Mouse (Mus musculus) adipocyte (in vitro differentiated cells): ENCODE measurements around the gene Ttc30a2.
"Not testable (repeated sequence)": the region's sequence is repeated elsewhere in the genome, so short reads cannot be mapped to it uniquely, and the experiment has no call there.

Source experiments
- DNase-seq: peaks from one replicate; pipeline ENCODE4 v3.0.0-alpha.2; 2016; ENCODE audit warnings: low spot score

The Ttc30a2 gene

DNA sequence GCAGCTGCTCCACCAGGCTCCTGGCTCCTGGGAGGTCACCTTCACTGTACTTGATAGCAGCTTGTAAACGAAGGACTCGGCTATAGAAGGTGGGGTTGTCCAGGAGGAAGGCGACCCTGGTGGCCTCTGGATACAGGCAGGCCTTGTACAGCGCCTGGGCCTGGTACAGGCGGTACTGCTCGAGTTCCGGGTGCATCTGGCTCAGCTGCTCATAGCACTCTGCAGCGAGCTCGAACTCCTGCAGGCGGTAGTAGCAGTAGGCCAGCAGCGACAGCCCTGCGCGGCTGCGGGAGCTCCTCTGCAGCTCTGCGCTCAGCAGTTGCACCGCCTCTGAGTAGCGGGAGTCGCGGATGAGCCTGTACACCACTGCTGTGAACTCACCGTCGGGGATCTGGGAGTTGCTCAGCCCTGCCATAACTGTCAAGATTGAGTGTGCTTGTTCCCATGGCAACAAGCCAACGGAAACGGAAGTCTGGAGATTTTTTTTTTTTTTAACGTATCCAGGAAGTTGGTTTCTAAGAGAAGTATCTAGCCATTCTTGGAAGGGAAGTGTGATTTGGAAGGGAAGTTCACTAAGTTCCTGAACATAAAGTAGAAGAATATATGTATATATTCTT, at the start of gene Ttc30a2:
TSS of gene Ttc30a2 (minus strand) at position 419 of the 617 bp plus-strand sequence.
- not testable (repeated sequence) for DNase-seq

DNA sequence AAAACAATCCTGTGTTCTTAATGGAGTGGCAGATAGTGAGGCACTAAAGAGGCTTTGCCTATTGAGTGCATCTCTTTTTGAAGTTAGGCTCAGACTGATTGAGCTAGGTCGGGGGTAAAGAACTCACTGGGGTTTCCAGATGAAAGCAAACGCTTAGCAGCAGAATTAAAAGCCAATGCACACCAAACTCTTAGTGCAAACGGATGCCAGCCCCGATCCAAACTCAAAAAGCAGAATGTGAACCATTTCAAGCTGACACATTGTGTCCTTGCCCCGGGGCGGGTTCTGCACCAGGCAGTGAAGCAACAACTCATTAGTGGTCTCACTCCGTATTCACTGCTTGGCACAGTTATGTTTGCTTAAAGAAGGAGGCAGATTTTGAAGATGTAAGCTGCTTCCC, 38.9 kb upstream of the Ttc30a2 start:
- no peak for DNase-seq

DNA sequence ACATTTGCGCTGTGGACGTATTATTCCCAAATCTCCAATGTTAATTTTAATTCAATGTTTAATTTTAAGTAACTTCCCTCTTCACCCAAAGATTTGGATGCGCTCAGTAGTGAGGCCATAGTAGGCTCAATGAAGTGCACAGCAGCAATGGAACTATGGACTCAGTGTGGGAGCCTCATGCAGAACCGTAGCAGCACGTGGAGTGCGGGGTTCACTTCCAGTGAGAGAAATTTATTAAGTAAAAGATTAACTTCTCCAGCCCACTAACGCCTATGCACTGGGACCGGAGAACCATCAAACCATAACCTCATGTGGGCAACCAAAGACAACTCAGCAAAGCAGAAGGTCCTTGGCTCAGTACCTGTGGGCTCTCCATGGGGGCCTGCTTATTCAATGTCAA, 38.2 kb upstream of the Ttc30a2 start:
- no peak for DNase-seq

DNA sequence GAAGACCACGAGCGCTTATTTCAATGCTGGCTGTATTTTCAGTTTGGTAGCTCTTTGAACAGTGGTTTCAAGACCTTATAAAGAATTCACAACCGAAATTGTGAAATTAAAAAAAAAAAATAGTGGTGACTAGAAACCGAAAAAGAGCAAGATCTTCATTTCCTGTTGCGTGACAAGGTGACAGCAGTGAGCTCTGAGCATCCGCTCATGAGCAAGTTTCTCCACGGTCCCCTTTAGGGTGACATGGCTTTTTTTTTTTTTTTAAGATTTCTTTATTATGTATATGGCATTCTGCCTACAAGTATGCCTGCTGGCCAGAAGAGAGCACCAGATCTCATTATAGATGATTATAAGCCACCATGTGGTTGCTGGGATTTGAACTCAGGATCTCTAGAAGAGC, 37.5 kb upstream of the Ttc30a2 start:
- DNase-seq, result no peak

DNA sequence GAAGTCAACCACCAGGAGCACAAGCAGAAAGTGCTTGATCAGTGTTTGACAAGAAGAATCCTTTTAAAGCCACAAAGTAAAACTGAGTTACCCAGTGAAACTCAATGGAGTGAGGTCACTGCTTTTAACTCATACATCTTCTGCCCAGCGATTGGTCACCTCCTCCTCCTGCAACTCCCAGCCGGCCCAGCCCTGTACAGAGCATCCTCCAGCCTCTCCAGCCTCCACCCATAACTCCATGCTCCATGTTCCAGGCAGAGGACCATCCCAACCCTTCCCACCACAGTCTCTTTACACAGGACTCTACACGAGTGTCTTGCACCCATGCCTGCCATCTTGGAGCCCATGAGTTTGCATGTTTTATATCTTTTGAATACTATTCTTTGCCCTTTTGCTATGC, 36.7 kb upstream of the Ttc30a2 start:
- DNase-seq, result no peak

DNA sequence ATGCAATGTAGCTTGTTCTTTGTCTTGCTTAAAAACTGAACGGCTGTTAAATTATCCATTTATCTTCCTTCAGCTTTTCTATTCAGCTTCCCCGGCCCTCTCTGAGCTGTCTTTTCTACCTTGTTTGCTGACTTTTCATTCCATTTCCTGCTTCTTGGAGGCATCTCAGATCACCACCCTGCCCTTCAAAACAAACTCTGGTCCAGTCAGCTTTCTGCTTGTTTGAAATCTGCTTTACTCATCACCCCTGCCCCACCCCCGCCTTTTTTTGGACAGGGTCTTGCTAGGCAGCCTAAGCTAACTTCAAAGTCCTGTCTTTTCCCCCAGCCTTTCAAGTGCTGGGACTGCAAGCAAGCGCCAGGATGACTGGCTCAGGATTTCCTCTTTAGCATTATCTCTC, 28.2 kb upstream of the Ttc30a2 start:
- no peak for DNase-seq

DNA sequence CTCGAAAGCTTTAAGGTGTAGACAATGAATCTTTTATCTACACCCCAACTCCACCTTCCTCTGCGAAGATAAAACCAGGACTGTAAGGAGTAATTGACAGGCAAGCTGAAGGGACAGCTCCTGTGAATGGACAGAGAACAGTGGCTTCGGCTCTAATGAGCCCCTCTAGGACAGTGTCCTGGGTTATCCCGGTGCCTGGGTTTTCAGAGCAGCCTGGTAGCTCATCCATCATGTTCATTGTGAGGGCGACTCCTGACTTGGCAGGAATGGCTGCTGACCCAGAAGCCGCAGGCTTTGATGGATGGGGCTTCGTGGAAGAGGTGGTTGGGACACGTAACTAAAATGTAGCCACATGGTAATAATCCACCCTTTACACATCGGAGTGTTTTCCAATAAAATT, 24.9 kb upstream of the Ttc30a2 start:
- no peak for DNase-seq

DNA sequence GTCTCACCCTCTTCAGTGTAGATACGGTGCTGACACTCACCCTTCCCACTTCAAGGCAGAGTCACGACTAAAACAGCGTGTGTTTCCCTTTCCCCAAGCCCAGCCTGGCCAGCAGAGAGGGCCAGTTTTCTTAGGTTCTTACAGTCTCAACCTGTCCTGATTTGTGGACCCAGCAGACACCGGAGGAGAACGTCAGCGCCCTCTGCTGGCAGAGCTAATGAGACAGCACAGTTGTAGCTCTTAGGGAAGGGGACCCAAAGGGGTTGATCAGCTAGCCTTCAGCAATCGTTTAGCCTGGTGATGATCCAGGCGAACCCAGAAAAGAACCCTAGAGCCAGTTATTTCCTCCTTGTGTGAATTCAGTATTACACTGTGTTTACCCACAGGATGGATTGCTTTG, 23.4 kb upstream of the Ttc30a2 start:
- peak; percentile 44 for DNase-seq

DNA sequence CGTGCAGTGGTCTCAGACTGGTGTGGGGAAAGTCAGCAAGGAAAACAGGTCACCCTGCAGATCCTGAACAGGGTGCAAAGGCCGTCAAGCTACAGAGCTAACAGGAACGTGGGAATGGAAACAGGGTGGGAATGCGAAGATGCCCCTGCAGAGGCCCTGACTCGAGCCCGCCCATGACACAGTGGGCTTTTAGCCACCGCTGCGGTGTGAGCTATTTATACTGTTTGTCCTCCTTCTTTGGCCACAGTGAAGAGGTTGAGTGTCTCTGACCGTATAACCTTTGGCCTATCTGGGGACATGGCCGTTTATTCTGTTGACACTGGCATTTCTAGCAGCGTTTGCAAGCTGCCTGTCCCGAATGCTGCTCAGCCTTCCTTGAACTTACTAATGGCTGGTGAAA, 21.7 kb upstream of the Ttc30a2 start:
- no peak for DNase-seq

DNA sequence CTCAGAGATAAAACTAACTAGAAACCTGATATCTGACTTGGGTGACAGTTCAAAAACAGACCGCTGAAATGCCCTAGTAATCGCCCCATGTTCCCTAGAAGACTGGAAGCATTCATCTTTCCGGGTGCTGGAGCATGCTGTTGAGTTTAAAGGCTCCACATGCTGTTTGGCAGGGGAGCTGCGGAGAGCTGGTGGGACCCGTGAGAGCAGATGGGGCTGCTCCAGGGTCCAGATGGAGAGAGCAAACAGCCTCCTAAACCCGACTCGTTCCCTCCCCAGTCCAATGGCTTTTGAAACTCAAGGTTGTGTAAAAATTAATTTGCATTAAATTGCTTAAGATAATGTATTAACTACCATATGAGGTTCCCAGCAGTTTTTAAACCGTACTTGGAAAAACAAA, 20.7 kb upstream of the Ttc30a2 start:
- no peak for DNase-seq

DNA sequence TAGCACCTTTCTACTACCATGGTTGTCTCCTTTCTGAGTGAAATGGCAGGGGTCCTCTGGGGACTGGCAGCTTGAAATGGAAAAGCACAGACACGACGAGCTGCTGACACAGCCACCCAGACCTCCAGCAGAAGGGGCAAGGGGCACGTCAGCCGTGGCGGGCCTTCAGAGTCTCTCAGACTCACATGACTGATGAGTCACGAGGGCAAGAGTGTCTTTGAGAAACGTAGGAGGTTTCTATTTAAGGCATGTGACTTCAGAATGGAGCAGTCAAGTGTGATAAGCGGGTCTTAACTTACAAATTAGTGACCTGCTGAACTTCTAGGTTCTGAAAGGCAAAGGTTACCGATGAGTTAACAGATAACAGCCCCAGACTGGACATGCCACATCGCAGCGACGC, 19.8 kb upstream of the Ttc30a2 start:
- no peak for DNase-seq

DNA sequence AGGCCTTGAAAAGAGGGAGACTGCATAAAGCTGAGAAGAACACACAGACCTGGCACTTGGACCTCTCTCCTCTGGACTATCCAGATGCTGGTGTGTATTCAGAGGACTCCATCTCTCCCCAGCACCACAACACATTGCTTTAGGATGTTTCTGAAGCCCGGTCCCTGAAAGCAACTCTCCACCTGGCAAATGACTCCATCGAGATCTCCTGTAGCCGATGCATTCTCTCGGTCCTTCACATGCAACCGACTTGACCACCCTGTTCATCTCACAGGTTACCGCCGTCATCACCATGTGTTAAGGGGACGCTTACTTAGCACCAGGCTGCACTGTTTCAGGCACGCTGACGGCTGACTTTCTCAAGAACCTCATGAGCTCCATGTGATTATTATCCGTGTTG, 16.9 kb upstream of the Ttc30a2 start:
- no peak for DNase-seq

DNA sequence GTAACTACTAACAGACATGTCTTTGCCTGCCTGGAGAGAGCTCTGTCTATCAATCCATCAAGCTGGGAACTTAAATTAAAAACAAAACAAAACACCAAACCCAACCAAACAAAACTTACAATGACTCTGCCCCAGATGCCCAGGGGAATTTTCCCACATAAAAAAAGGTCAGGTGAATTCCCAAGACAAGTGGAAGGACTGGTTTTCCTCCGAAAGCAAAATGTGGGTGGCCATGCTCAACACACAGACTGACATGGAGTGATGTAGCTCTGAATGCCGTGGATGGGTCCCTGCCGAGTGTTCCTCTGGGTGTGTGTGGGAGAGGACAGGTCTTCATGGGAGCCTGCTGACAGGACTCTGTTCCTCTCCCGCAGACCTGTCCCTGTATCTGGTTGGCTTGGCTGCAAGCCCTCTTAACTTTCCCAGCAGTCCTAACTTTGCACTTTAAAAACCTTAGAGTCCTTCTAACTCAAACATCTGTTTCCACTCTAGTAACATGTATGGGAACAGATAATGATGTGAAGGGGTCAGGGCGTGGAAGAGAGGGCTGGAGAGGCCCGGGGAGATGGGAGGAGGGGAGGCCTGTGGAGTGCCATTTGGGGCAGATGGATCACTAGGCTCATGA, 13.7 kb upstream of the Ttc30a2 start:
- DNase-seq, result no peak

DNA sequence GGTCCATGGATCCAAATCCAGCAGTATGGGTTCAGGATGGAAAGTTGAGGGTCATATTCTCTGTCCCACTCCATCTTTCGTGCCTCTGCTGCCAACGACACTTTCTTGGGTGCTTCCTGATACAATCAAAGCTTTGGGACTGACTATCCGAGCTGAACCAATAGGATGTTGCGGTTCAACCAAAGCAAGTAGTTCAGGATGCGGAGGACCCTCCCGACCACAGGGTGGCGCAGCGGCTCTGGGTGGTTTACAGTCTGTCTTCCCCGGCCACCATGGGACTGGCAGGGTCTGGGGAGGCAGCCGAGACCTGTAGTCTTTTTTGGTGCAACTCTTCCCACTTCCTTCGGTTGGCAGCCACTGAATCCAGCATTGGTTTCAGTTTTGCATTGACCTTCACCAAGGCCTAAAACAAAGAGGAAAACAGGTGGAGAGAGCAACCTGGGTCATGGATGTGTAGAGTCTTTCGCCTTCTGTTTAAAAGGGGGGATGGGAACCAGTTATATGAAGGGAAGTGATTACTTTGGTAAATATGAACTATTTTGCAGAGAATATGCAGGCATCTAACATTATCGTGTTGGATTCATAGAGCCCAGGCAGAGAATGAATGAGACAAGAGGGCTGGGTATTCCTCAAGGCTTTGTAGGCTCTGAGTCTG, 13.0 kb upstream of the Ttc30a2 start:
- peak; percentile 13 for DNase-seq

DNA sequence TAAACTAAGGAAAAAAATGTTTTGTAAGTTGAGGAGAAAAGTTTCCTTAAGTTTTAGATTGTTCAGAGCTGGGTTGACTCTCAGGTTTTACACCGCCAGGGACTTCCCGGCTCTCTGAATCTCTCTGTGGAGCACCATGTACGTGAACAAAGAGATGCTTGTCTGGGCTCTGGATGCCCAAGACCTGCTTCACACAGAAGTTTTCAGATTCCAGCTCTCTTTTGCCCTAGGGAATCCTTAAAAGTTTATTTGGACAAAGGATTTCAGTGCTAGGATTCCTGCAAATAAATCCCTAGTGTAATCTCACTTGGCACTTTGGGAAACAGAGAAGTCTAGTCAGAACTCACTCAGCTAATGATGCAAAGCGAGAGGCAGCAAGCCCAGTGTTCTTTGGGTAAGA, 11.7 kb upstream of the Ttc30a2 start:
- DNase-seq, result no peak

DNA sequence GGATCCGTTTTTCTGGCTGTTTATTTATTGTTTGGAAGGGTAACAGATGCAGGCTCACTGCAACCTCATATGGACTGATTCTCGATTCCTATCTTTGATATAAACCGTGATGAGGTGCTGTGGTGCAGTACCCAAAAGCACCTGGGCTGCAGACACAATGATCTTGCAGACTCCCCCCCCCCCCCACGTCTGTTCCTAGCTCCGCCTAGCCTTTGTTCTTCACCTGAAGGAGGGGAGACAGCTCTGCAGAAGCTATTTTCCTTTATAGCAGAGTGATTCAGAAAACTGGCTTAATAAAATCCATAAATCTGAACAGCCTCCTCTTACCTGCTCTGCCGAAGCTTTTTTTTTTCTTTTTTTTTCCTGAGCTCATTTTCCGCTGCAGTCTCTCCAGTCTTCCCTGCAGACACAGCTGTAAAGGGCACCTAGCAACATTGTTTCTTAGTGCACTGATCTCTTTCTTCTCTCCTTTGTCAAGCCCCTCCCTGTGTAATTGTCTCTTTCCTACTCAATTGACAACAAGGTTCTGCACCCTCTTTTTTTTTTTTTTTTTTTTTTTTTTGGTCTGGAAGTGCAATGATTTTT, 10.9 kb upstream of the Ttc30a2 start:
- no peak for DNase-seq

DNA sequence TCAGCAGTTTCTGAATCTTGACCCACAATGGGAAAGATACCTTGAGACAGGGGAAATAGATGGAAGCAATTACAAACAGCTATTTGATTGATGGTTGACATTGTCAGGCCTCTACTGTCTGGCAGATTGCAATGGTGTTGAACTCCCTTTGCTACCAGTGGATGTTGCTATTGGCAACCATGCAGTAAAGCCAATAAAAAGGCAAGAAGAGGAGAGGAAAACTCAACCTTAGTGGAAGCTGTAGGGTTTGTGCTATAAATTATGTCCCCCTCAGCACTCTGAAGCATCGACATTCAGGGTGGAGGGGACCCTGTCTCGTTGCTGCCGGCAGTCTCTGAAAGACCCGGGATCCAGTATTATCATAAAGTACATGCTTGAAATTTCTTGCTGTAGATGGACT, 10.4 kb upstream of the Ttc30a2 start:
- no peak for DNase-seq

DNA sequence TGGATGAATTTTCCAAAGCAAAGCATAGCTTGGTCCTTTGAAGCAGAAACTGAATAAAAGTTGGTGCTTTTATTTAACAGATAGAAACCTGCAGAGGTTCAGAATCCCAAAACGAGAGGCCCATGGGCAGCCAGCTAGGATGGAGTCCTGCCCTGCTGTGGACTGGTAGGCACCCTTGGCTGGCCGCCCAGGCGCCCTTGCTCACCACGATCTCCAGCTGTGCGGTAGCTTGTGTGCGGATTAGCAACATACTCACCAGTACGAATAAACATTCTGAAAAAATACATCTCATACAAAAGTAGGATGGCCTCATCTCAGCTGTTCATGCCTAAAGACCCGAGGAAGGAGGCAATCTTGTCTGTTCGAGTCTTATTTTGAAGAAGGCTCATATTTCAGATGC, 9.8 kb upstream of the Ttc30a2 start:
- DNase-seq, result no peak

DNA sequence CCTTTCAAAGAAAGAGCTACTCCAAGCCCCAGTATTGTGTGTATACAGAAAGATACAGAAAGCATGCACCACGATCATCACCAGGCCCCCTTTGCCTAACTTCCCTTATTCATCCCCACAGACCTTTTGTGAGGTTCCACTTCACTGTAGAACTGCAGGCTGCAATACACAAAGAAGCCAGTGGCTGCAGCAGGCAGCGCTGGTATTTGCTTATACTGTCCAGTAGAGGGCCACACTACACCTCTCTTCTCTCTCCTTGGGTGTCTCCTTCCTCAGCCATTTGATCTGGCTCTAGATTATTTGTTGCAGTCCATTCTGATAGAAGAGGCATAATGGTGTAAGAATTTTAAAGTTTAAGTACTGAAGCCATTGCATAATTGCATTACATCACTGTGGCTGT, 7.2 kb upstream of the Ttc30a2 start:
- DNase-seq, result peak; percentile 73

DNA sequence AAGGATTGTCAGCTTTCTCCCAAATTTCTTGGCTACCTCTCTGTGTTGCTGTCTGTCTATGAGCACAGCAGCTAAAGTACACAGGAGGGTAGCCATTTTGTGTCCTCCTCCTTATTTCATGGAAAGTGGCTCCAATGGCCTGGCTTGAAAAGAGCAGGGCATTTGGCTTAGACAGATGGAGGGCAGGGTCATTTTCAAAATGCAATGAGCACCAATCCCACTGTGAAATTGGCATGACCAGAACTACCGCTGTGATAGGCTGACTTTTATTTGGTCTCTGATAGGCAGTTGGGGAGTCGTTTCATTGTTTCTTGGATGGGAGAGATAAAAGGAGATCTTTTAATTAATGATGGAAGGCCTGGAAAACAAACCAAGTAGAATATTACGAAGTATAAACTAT, 5.9 kb upstream of the Ttc30a2 start:
- DNase-seq, result no peak

DNA sequence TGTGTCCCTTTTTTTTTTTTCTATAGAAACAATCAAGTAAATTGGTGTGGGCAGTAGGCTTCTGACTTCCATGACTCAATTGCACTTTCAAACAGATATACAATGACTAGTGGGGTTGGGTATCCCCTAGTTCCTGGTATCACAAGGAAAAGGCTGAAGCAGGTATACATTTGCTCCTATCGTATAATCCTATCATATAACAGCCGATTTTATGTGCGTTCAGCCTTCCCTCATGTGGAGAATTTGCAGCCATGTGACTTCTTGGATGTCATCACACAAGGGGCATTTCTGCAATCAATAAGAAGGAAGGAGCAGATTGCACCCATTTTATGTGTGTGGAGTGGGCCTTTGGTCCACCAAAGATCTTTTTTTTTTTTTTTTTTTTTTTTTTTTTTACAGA, 5.1 kb upstream of the Ttc30a2 start:
- DNase-seq, result no peak

DNA sequence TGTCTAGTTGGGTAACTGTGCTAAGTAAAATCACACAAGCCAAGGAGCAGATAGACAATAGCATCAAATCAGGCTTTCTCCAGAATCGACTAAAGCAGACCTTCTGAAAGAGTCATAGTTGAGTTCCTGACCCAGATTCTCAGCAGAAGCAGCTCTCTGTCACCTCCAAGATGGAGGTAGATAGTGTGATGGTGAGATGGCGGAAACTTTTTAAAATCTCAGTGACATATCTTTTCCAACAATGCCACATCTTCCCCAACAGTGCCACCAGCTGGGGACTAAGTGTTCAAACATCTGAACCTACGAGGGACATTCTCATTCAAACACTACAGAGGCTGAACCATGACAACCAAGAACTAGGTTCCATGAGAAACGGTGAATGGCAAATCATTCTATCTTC, 4.7 kb upstream of the Ttc30a2 start:
- no peak for DNase-seq

DNA sequence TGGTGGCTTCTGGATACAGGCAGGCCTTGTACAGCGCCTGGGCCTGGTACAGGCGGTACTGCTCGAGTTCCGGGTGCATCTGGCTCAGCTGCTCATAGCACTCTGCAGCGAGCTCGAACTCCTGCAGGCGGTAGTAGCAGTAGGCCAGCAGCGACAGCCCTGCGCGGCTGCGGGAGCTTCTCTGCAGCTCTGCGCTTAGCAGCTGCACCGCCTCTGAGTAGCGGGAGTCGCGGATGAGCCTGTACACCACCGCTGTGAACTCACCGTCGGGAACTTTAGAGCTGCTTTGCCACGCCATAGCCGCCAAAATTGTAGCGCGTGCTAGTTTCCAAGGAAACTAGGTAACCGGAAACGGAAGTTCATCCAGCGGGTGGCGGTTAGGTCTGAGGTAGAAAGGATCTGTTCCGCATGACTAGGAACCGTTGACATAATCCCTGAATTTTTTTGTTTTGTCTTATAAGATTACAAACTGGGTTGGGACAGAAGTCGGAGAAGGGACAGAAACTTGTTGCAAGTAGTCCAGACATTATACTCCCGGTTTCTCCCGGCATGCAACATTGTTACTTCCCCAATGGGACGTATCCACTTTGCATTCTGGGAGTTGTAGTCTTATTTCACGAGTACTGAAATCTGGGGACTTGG, 3.6 kb upstream of the Ttc30a2 start, which contains the start of gene Ttc30a1:
TSS of gene Ttc30a1 (minus strand) at position 528 of the 642 bp plus-strand sequence.
- DNase-seq, result peak; percentile 85
